Mouse (Mus musculus): ENCODE data around the gene Pacs2.

Pacs2 gene

GRCm38 (mm10) chr12:113042543-113042942, 28.2 kb downstream of the Pacs2 start:
- DNase-seq (ENCODE audit: low spot score in 2 of 2), result no peak

- peak in 1 of 2 experiments; percentile 31 for DNase-seq (ENCODE audit: low spot score in 2 of 2)
These were observed 30.8 kb downstream of the Pacs2 start for GRCm38 (mm10) chr12:113044916-113045677.

GRCm38 (mm10) chr12:113046861-113047260, 32.6 kb downstream of the Pacs2 start:
- DNase-seq (ENCODE audit: low spot score in 2 of 2), result no peak

DNA sequence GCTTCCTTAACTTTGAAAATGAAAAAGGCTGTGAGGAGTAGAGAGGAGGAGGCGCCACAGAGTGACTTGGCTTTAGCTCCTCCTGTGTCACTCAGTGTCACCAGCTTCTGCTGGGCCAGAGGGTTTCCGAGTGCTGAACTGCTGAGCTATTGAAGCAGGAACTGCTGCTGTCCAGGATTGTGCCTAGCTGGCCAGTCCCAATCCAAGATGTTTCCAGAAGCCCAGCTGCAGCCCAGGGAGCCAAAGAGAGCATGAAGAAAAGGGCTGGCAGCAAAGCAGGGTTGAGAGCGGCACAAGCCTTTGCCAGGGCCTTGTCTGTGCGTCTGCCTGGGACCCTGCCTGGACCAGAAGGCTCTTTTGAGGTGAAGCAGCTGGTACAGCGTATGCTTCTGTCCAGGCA, 33.8 kb downstream of the Pacs2 start:
- no peak for DNase-seq (ENCODE audit: low spot score in 2 of 2)

DNA sequence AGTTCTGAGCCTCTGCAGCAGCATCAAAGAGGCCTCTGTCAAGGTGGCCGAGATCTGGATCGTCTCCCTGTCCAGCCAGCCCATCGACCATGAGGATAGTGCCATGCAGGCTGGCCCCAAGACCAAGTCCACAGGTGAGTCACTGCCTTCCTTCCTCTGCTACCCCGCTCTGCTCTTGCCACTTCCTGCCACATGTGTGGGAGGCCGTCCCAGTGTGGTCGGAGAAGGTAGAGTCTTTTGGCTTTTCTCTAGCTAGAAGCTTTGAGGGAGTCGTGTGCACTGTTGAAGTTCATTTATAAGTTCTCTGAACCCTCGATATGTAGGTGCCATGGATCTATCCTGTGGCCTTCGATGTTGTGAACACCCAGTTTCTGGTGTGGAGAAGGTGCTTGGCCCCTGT, 35.5 kb downstream of the Pacs2 start:
- no peak for DNase-seq (ENCODE audit: low spot score in 2 of 2)

GRCm38 (mm10) chr12:113050671-113051070, 36.4 kb downstream of the Pacs2 start:
- no peak for DNase-seq (ENCODE audit: low spot score in 2 of 2)

DNA sequence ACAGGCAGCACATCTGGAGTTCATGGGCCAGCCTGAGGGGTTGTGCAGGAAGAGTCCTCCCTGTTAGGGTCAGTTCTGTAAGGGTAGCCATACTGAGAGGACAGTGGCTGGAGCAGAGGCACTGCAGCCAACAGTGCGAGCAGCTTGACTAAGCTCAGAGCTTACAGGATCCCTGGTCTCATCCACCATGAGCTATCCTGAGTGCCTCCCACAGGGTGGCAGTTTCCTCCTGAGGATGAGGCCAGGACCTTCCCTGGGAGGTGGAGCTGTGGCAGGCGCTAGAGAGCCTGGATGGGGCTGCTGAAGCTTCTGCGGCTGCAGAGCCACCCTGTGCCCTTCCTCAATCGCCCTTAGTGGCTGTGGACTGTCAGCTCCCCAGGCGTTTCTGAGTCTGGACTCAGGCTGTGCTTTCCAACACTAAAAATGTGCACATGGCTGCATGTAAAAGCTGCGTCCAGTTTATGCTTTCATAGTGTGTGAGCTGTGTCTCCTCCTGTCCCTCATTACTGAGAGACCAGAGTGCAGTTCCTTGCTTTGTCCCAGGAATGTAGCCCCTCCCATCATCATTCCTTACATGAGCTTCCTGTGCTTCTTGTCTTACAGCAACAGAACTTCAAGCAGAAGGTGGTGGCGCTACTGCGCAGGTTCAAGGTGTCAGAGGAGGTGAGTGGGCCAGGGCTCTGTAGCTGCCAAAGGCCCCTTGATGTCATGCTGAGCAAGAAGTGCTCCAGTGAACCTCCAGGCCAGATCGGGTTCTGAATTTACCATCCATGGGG, 37.5 kb downstream of the Pacs2 start:
- DNase-seq (ENCODE audit: low spot score in 2 of 2), result no peak

- no peak for DNase-seq (ENCODE audit: low spot score in 2 of 2)
These were observed 41.8 kb downstream of the Pacs2 start for GRCm38 (mm10) chr12:113056089-113056488.

DNA sequence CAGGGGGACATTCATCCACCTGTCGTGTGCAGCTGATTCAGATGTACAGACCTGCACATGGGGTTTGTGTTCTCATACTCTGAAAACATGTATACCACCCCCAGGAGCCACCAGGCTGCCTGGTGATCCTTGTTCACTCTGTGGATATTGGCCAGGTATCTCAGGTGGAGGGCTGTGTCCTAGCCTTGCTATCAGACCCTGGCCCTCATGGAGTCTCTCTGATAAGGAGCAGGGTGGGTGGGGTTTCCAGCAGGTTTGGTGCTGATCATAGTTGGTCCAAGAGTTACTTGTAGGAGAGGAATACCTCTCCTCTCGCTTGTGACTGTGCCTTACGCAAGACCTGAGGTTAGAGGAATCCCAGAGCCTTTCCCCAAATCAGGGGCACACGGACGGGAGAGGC, 45.9 kb downstream of the Pacs2 start:
- DNase-seq (ENCODE audit: low spot score in 2 of 2), result no peak

DNA sequence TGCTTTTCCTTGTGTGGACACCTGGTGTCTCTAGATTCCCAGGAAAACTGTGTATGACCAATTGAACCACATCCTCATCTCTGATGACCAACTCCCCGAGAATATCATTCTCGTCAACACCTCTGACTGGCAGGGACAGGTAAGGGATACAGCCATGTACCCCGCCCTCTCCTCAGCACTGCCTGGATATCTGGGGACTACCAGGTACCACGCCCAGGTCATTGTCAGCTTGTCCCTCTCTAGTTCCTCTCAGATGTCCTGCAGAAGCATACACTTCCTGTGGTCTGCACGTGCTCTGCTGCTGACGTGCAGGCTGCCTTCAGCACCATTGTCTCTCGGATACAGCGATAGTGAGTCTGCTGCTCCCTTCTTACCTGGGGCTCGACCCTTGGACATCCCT, 47.3 kb downstream of the Pacs2 start:
- no peak for DNase-seq (ENCODE audit: low spot score in 2 of 2)

DNA sequence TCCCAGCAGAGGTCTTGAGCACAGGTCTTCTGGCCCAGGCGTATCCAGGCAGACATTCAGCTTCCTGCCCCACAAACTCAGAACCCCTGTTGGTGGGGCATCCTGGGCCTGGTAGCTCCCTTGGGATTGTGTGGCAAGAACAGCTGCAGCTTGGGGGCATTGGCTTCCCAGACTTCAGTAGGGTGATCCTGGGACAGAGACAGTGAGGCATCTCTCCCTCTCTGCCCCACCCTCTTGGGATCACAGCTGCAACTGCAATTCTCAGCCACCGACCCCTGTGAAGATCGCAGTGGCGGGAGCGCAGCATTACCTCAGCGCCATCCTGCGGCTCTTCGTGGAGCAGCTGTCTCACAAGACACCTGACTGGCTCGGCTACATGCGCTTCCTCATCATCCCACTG, 47.9 kb downstream of the Pacs2 start:
- no peak for DNase-seq (ENCODE audit: low spot score in 2 of 2)

GRCm38 (mm10) chr12:113063700-113064099, 49.4 kb downstream of the Pacs2 start:
- DNase-seq (ENCODE audit: low spot score in 2 of 2), result no peak

DNA sequence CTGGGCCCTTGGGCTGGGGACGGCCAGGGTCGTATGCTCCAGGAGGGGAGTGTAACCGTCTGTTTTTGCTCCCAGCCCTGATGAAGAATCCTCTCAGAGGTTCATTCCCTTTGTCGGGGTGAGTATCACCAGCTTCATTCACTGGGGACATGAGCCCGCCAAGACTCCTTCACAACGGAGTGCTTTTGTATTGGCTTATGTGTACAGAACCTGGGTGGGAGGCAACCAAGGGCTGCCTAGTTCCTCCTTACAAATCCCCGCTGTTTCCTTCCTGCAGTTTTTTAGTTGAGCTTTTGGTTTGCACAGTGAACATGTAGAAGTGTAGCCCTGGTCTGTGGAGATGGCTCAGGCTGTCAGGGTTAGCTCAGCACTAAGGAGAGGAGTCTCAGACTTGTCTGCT, 53.7 kb downstream of the Pacs2 start:
- DNase-seq (ENCODE audit: low spot score in 2 of 2), result no peak

DNA sequence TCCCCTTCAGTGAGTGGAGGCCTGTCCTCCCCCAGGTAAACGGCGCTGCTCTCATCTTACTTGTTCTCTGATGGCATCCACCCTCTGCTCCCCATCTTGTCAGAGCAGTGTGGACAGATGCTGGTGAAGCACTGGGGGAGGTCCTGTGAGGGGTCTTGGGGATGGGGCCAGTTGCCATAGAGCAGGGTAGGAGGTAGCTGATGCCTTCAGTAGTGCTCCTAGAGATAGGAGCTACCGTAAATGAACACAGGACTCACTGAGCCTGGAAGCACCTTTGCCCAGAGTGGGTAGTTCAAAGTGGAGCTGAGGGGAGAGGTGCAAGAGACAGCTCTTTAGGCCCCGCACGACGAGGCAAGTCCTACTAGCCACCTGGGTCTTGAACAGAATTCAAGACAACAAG, 55.1 kb downstream of the Pacs2 start:
- DNase-seq (ENCODE audit: low spot score in 2 of 2), result no peak

DNA sequence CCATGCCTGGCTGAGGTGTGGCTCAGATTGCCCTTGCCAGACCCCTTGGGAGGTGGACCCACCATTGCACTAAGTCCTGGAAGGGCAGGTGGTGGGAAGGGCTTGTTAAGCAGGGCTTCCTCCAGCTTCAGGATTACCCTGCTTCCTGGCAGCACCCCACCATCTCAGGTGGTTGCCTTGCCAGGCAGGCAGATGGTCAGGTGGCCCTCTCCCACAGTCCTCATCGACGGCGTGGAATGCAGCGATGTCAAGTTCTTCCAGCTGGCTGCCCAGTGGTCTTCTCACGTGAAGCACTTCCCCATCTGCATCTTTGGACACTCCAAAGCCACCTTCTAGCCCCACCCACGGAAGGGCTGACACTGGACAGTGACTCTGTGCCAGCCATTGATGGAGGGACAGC, 57.0 kb downstream of the Pacs2 start:
- DNase-seq (ENCODE audit: low spot score in 2 of 2), result no peak

GRCm38 (mm10) chr12:113071827-113072226, 57.5 kb downstream of the Pacs2 start:
- no peak for DNase-seq (ENCODE audit: low spot score in 2 of 2)

GRCm38 (mm10) chr12:113073420-113074328, 59.4 kb downstream of the Pacs2 start:
- peak in 1 of 2 experiments; percentile 19 for DNase-seq (ENCODE audit: low spot score in 2 of 2)

GRCm38 (mm10) chr12:113074329-113075062, 60.2 kb downstream of the Pacs2 start, which contains the start of gene Tex22:
Gene Tex22, plus strand, starts transcription at chr12:113074502.
- DNase-seq (ENCODE audit: low spot score in 2 of 2), result peak; percentile 61 to 71

- DNase-seq (ENCODE audit: low spot score in 2 of 2), result peak; percentile 71 to 85
These were observed 60.8 kb downstream of the Pacs2 start for GRCm38 (mm10) chr12:113075063-113075454.

DNA sequence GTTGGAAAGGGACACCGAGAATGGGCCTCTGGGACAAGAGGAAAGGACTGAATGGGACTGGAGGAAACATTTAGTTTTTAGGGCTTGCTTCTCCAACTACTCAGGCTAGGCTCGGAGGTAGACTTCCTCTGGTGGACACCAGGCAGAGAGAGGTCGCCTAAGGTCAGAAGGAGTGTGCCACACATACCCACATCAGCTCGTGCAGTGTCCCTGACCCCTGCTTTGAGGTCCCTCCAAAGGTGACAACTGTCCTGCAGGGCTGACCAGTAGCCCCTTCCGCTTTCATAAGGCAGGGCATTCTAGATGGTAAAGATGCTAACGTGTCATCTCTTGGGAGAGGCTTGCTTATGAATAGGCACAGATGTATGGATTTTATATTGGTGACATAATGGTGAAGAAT, 61.2 kb downstream of the Pacs2 start:
- no peak for DNase-seq (ENCODE audit: low spot score in 2 of 2)

GRCm38 (mm10) chr12:113087276-113087675, 73.0 kb downstream of the Pacs2 start:
- no peak for DNase-seq (ENCODE audit: low spot score in 2 of 2)

Measured in spleen, postnatal 14 days (tissue).